Mouse (Mus musculus) lung, embryonic 14.5 days (tissue): Measurements from ENCODE around the gene Sap30bp. TPM values are rescaled to one million over a fixed set of nuclear protein-coding genes. Genes with fewer than 3 reads are reported as not detected.

Experiments used
- ATAC-seq: fragments of 200-750 bp; cut with Nextera tagmentation; 2 replicates; pipeline ENCODE4 v1.8.0; 2017; ENCODE audit warnings: mild to moderate bottlenecking, moderate TSS enrichment, moderate library complexity; ENCODE audit not compliant: insufficient read depth
- DNase-seq: peaks from one replicate; pipeline ENCODE4 v3.0.0-alpha.2; 2015
- H3K27ac ChIP-seq: fragments of 300-500 bp; sonication (generic); 2 replicates; pipeline ENCODE4 v1.5.1; 2014; ENCODE audit warnings: low read depth, mild to moderate bottlenecking, moderate library complexity
- H3K27me3 ChIP-seq: fragments of 300-500 bp; sonication (generic); 2 replicates; pipeline ENCODE4 v1.6.1; 2014; ENCODE audit warnings: low read length, control low read depth; ENCODE audit not compliant: insufficient read depth
- H3K36me3 ChIP-seq: fragments of 300-500 bp; sonication (generic); 2 replicates; pipeline ENCODE4 v1.6.1; 2014; ENCODE audit warnings: control low read depth; ENCODE audit not compliant: insufficient read depth
- H3K4me1 ChIP-seq: fragments of 300-500 bp; sonication (generic); 2 replicates; pipeline ENCODE4 v1.6.1; 2014; ENCODE audit warnings: antibody characterized with exemption, control low read depth; ENCODE audit not compliant: insufficient read depth
- H3K4me2 ChIP-seq: fragments of 300-500 bp; sonication (generic); 2 replicates; pipeline ENCODE4 v1.6.1; 2014; ENCODE audit warnings: mild to moderate bottlenecking
- H3K4me3 ChIP-seq: fragments of 300-500 bp; sonication (generic); 2 replicates; pipeline ENCODE4 v1.5.1; 2014; ENCODE audit warnings: low read depth, low read length
- H3K9ac ChIP-seq: fragments of 300-500 bp; sonication (generic); 2 replicates; pipeline ENCODE4 v1.6.1; 2014
- H3K9me3 ChIP-seq: fragments of 300-500 bp; sonication (generic); 2 replicates; pipeline ENCODE4 v1.6.1; 2016; ENCODE audit warnings: low read depth, low read length, control low read depth
- CTCF ChIP-seq: IDR thresholded peaks from 2 replicates; pipeline ENCODE4 v1.5.1; 2016; ENCODE audit warnings: antibody characterized with exemption, low read depth
- WGBS: fragments of 180-500 bp; shearing (Covaris S2); extraction: QIAGEN DNeasy Blood & Tissue Kit; methylation state at CpG from one replicate; pipeline ENCODE4 v1.1.7; 2014; 5-methylcytosine and 5-hydroxymethylcytosine counted together
- polyA plus RNA-seq: library from polyadenylated mRNA; unstranded; fragments of >200 nt; fragmentation: Nextera tagmentation; extraction: Ambion mirVana; gene quantifications from 2 replicates; pipeline ENCODE4 v1.2.1, GENCODE M21; 2014

The Sap30bp gene
- polyA plus RNA-seq, 1 experiment from 2014 or later = 39.1 TPM

- TF ChIP-seq CTCF = no peak
- DNase-seq (no peak), ATAC-seq (no peak)
- H3K9ac ChIP-seq = no peak overlapping the region
- no peak overlapping the region for H3K27ac ChIP-seq
- no peak overlapping the region for H3K4me3 ChIP-seq
- WGBS = 80% methylated on average over 9 of the region's 9 CpGs
- peaks cover 34% of the 10 kb centered on the region for H3K36me3 ChIP-seq
- no peaks in the 10 kb centered on the region for H3K9me3 ChIP-seq
- H3K4me2 ChIP-seq = no peak overlapping the region
- no peaks in the 10 kb centered on the region for H3K4me1 ChIP-seq
- no peaks in the 10 kb centered on the region for H3K27me3 ChIP-seq
Observed at GRCm38 (mm10) chr11:115893071-115893470, 40.0 kb upstream of the Sap30bp start.

- 62% methylated on average over 14 of the region's 14 CpGs for WGBS
- Histone ChIP-seq H3K36me3 (peaks cover 34% of the 10 kb centered on the region), H3K27me3 (no peaks in the 10 kb centered on the region), H3K4me3 (no peak overlapping the region), H3K27ac (no peak overlapping the region), H3K9me3 (no peaks in the 10 kb centered on the region), H3K9ac (no peak overlapping the region), H3K4me2 (no peak overlapping the region), H3K4me1 (0 out of 2 replicates have a peak, but pooled peaks cover 4% of the 10 kb centered on the region)
- DNase-seq (peak; percentile 47), ATAC-seq (no peak)
- peak; percentile 52 for TF ChIP-seq CTCF
Observed at GRCm38 (mm10) chr11:115894755-115895520, 38.1 kb upstream of the Sap30bp start.

- H3K4me1 ChIP-seq = peaks cover 20% of the 10 kb centered on the region
- DNase-seq (no peak), ATAC-seq (no peak)
- 76% methylated on average over 7 of the region's 7 CpGs for WGBS
- H3K4me2 ChIP-seq = no peak overlapping the region
- no peaks in the 10 kb centered on the region for H3K27me3 ChIP-seq
- H3K27ac ChIP-seq = peak overlapping the region; percentile 36; the same call in 1 of the 2 replicates
- H3K9ac ChIP-seq = no peak overlapping the region
- no peak overlapping the region for H3K4me3 ChIP-seq
- H3K9me3 ChIP-seq = no peaks in the 10 kb centered on the region
- H3K36me3 ChIP-seq = peaks cover 24% of the 10 kb centered on the region
- TF ChIP-seq CTCF = no peak
Observed at GRCm38 (mm10) chr11:115898446-115898845, 34.6 kb upstream of the Sap30bp start.

DNA sequence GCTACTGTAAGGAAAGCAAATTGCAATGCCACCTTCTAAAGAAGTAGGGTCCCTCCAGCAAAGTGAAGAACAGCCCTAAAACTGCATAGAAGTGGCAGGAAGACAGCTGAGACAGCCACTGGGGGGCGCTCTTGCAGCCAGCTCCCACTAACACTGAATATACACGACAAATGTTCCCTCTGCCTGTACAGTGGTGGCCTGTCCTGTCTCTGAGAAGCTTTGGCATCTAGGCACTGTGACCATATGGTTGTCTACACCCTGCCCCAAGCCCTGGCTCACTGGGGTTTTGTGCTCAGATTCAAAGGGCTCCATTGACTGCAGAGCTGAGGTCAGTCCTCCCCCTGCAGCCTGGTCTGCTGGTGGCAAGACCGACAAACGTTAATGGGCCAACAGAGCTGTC, 34.2 kb upstream of the Sap30bp start:
- Histone ChIP-seq H3K36me3 (peaks cover 20% of the 10 kb centered on the region), H3K4me1 (peaks cover 25% of the 10 kb centered on the region), H3K9ac (no peak overlapping the region), H3K4me3 (no peak overlapping the region), H3K27ac (peak overlapping the region; percentile 36; the same call in 1 of the 2 replicates), H3K27me3 (no peaks in the 10 kb centered on the region), H3K9me3 (no peaks in the 10 kb centered on the region), H3K4me2 (no peak overlapping the region)
- 13% methylated on average over 4 of the region's 4 CpGs for WGBS
- peak; percentile 66 for TF ChIP-seq CTCF
- DNase-seq (peak; percentile 44), ATAC-seq (no peak)

GRCm38 (mm10) chr11:115899486-115900266, 33.4 kb upstream of the Sap30bp start, which contains the start of gene Smim5:
Gene Smim5 (plus strand): TSS chr11:115899966.
- TF ChIP-seq CTCF = no peak
- Histone ChIP-seq H3K36me3 (peaks cover 19% of the 10 kb centered on the region), H3K27me3 (no peaks in the 10 kb centered on the region), H3K27ac (peak within 1 kb of the TSS; percentile 54), H3K4me1 (peaks cover 33% of the 10 kb centered on the region), H3K4me3 (peak within 1 kb of the TSS; percentile 18), H3K9ac (peak within 1 kb of the TSS; percentile 17; the same call in 1 of the 2 replicates), H3K4me2 (peak within 1 kb of the TSS; percentile 42), H3K9me3 (no peaks in the 10 kb centered on the region)
- DNase-seq (peak; percentile 90), ATAC-seq (peak; percentile 81)
- 29% methylated on average over 16 of the region's 16 CpGs for WGBS

GRCm38 (mm10) chr11:115900561-115901337, 32.3 kb upstream of the Sap30bp start:
- H3K9me3 ChIP-seq = no peaks in the 10 kb centered on the region
- H3K27ac ChIP-seq = peak overlapping the region; percentile 54
- H3K36me3 ChIP-seq = peaks cover 19% of the 10 kb centered on the region
- DNase-seq (no peak), ATAC-seq (no peak)
- peak overlapping the region; percentile 18; the same call in 1 of the 2 replicates for H3K4me3 ChIP-seq
- TF ChIP-seq CTCF = no peak
- H3K4me2 ChIP-seq = peak overlapping the region; percentile 42
- peak overlapping the region; percentile 17; the same call in 1 of the 2 replicates for H3K9ac ChIP-seq
- WGBS = 68% methylated on average over 8 of the region's 8 CpGs
- no peaks in the 10 kb centered on the region for H3K27me3 ChIP-seq
- peaks cover 40% of the 10 kb centered on the region for H3K4me1 ChIP-seq
